Mouse (Mus musculus): ENCODE results near the gene Ercc2. TPM values are rescaled to one million over a fixed set of nuclear protein-coding genes. Genes with fewer than 3 reads are reported as not detected.

The Ercc2 gene
- polyA plus RNA-seq, 1 experiment = 137 TPM

DNA sequence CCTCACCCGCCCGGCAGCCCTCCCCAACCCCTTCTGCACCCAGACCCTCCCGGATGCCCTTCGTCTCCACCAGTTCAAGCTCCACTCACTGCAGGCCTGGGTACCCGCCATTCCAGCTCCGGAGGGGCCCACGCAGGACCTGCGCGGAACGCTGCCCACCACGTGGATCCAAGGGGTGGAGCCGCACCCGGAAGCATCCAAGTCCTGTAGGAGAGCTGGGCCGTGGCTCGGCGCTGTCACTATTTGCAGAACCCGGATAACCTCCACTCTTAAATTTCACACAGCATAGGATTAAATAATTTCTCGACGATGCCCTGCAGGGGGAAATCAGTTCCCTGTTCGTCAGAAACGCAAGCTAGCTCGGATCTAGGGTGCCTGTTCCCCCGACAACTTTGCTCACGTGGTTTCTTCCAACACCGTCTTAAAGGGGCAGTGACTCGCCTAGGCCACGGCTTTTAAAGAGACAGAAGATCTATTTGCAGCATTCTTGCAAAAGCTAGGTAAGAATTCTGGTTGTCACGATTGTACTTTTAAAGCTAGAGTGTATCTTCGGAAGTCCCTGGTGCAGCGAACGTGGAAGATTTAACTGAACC is 22.4 kb upstream of the Ercc2 start, which contains the start of the genes Cd3eap and Ppp1r13l:
TSS of gene Cd3eap (minus strand) at position 185 of the 593 bp plus-strand sequence.
TSS of gene Ppp1r13l (plus strand) at position 451 of the 593 bp plus-strand sequence.
- H3K27ac ChIP-seq (ENCODE audit: control insufficient read depth, insufficient read depth, low read length) = no peak within 1 kb of the TSS
- H3K4me3 ChIP-seq (ENCODE audit: control insufficient read depth, insufficient read depth, low read length) = peak within 1 kb of the TSS; percentile 40
- under 1% methylated on average over 31 of the region's 31 CpGs for WGBS
- H3K27me3 ChIP-seq (ENCODE audit: control insufficient read depth, insufficient read depth, low read length) = no peaks in the 10 kb centered on the region; the same call in 1 of the 2 replicates
- no peaks in the 10 kb centered on the region for H3K36me3 ChIP-seq (ENCODE audit: control insufficient read depth, insufficient read depth, low read length)
- TF ChIP-seq CTCF (IDR thresholded peaks at IDR 0.05; ENCODE audit: borderline replicate concordance, control insufficient read depth, extremely low read depth, insufficient read depth, low read length, poor library complexity) (no peak), POLR2A (IDR thresholded peaks at IDR 0.05; ENCODE audit: control insufficient read depth, extremely low read depth, insufficient read depth, low read length, poor library complexity) (0 out of 2 replicates have a peak, but pooled peaks have one; percentile 32)
- H3K4me1 ChIP-seq (replicated peaks; ENCODE audit: control insufficient read depth, insufficient read depth, low read length) = peaks cover 22% of the 10 kb centered on the region
- peak; percentile 79 for DNase-seq

DNA sequence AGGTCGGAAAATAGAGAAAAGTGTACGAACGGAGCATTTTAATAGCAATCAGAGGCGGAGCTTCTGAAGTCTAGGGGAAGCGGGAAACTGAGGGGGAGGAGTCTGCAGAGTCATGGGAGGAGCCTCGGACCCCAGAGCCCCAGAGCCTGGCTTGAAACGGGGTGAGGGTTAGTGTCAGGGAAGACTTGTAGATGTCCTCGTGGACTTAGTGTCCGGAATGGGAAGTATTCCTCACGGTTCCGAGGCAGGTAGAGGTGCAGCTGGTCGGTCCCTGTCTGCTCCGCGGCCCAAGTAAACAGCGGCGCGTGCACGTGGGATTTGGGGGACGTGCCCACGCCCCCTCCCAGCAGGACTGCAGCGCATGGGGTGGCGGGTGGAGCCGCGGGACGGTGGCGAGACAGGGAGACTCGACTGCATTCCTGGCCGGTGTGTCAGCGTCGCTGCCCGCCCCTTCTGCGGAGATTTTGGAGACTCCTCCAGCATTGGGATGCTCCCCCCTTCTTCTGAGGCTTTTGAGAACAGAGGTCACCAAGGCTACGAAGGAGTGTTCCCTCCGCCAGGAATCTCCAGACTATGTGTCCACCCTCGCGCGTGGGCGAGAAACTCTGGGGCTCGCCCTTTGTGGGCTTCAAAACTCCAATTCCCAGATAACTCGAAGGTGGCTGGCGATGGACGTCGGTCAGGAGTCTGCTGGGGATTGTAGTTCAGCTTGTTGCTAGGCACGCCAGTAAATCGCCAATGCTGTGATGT is 21.7 kb upstream of the Ercc2 start:
- WGBS = 1% methylated on average over 45 of the region's 45 CpGs
- peaks cover 22% of the 10 kb centered on the region for H3K4me1 ChIP-seq (replicated peaks; ENCODE audit: control insufficient read depth, insufficient read depth, low read length)
- TF ChIP-seq POLR2A (IDR thresholded peaks at IDR 0.05; ENCODE audit: control insufficient read depth, extremely low read depth, insufficient read depth, low read length, poor library complexity) (no peak), CTCF (IDR thresholded peaks at IDR 0.05; ENCODE audit: borderline replicate concordance, control insufficient read depth, extremely low read depth, insufficient read depth, low read length, poor library complexity) (no peak)
- H3K36me3 ChIP-seq (ENCODE audit: control insufficient read depth, insufficient read depth, low read length) = no peaks in the 10 kb centered on the region
- H3K4me3 ChIP-seq (ENCODE audit: control insufficient read depth, insufficient read depth, low read length) = peak overlapping the region; percentile 40
- no peak overlapping the region for H3K27ac ChIP-seq (ENCODE audit: control insufficient read depth, insufficient read depth, low read length)
- DNase-seq = peak; percentile 59
- no peaks in the 10 kb centered on the region; the same call in 1 of the 2 replicates for H3K27me3 ChIP-seq (ENCODE audit: control insufficient read depth, insufficient read depth, low read length)

DNA sequence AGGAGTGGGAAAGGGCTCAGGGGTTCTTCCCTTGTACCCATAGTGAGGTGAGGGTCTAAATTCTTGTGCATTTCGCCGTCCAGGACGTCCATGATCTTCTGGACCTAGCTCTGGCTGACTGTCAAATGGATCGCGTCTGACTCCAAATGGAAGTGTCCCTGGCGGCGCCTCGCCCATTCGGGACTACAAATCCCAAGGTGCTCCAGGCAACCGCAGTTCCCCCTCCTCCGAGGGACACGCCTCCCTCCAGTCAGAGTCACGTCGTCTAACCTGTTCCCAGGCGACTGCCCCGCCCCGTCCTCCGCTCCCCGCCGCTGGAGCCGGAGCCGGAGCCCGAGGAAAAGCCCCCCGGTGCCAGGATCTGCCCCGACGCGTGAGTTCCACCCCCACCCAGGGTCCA is 20.9 kb upstream of the Ercc2 start:
- Histone ChIP-seq H3K27ac (ENCODE audit: control insufficient read depth, insufficient read depth, low read length) (no peak overlapping the region), H3K4me3 (ENCODE audit: control insufficient read depth, insufficient read depth, low read length) (peak overlapping the region; percentile 43), H3K36me3 (ENCODE audit: control insufficient read depth, insufficient read depth, low read length) (no peaks in the 10 kb centered on the region), H3K27me3 (ENCODE audit: control insufficient read depth, insufficient read depth, low read length) (no peaks in the 10 kb centered on the region; the same call in 1 of the 2 replicates), H3K4me1 (replicated peaks; ENCODE audit: control insufficient read depth, insufficient read depth, low read length) (peaks cover 22% of the 10 kb centered on the region)
- DNase-seq = peak; percentile 52
- no peak for TF ChIP-seq POLR2A (IDR thresholded peaks at IDR 0.05; ENCODE audit: control insufficient read depth, extremely low read depth, insufficient read depth, low read length, poor library complexity)
- TF ChIP-seq CTCF (IDR thresholded peaks at IDR 0.05; ENCODE audit: borderline replicate concordance, control insufficient read depth, extremely low read depth, insufficient read depth, low read length, poor library complexity) = no peak
- WGBS = 1% methylated on average over 27 of the region's 27 CpGs

DNA sequence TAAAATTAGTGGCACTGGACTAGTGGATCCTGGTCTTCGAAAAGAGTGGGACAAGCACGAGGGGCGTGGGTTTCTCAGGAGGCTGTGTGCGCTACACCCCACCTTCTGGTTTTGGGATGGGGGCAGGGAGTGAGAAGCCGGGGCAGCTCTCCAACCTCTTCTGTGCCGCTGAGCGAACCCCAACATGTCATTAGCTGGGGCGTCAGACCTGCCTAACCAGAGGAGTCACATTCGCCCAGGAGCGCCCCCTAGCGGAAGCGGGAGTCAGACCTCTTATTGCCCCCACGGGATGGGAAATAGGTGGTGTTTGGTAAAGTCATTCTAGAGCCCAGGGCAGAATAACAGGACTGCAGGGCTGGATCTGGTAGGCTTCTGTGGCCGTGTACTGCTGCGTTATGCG is 20.1 kb upstream of the Ercc2 start:
- TF ChIP-seq POLR2A (IDR thresholded peaks at IDR 0.05; ENCODE audit: control insufficient read depth, extremely low read depth, insufficient read depth, low read length, poor library complexity) = 0 out of 2 replicates have a peak, but pooled peaks have one; percentile 32
- peak; percentile 89 for TF ChIP-seq CTCF (IDR thresholded peaks at IDR 0.05; ENCODE audit: borderline replicate concordance, control insufficient read depth, extremely low read depth, insufficient read depth, low read length, poor library complexity)
- H3K4me1 ChIP-seq (replicated peaks; ENCODE audit: control insufficient read depth, insufficient read depth, low read length) = peaks cover 22% of the 10 kb centered on the region
- H3K27ac ChIP-seq (ENCODE audit: control insufficient read depth, insufficient read depth, low read length) = peak overlapping the region; percentile 4; the same call in 1 of the 2 replicates
- H3K36me3 ChIP-seq (ENCODE audit: control insufficient read depth, insufficient read depth, low read length) = no peaks in the 10 kb centered on the region
- no peaks in the 10 kb centered on the region; the same call in 1 of the 2 replicates for H3K27me3 ChIP-seq (ENCODE audit: control insufficient read depth, insufficient read depth, low read length)
- H3K4me3 ChIP-seq (ENCODE audit: control insufficient read depth, insufficient read depth, low read length) = peak overlapping the region; percentile 43; the same call in 1 of the 2 replicates
- WGBS = 10% methylated on average over 16 of the region's 16 CpGs
- peak; percentile 81 for DNase-seq

DNA sequence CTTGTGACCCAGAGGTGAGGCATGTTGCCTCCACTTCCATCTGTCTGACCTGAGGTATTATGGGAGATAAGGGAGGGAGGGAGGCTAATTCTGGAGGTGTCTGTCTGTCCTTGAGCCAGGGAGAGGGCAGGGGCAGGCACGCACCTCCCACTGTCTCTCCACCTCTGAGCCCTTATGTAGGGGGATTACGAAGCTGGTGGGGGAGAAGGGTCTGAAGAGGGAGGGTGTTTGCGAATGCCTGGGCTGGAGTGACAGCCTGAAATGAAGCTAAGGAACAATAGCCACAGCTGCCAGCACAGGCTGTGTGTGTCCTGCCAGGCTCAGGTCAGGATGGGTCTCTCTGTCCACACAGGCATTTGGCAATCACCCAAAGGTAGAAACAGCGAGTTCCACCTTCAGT is 19.5 kb upstream of the Ercc2 start:
- Histone ChIP-seq H3K27ac (ENCODE audit: control insufficient read depth, insufficient read depth, low read length) (no peak overlapping the region), H3K4me3 (ENCODE audit: control insufficient read depth, insufficient read depth, low read length) (no peak overlapping the region), H3K27me3 (ENCODE audit: control insufficient read depth, insufficient read depth, low read length) (no peaks in the 10 kb centered on the region; the same call in 1 of the 2 replicates), H3K36me3 (ENCODE audit: control insufficient read depth, insufficient read depth, low read length) (no peaks in the 10 kb centered on the region), H3K4me1 (replicated peaks; ENCODE audit: control insufficient read depth, insufficient read depth, low read length) (peaks cover 22% of the 10 kb centered on the region)
- DNase-seq = no peak
- 87% methylated on average over 4 of the region's 4 CpGs for WGBS
- TF ChIP-seq CTCF (IDR thresholded peaks at IDR 0.05; ENCODE audit: borderline replicate concordance, control insufficient read depth, extremely low read depth, insufficient read depth, low read length, poor library complexity) (no peak), POLR2A (IDR thresholded peaks at IDR 0.05; ENCODE audit: control insufficient read depth, extremely low read depth, insufficient read depth, low read length, poor library complexity) (no peak)

DNA sequence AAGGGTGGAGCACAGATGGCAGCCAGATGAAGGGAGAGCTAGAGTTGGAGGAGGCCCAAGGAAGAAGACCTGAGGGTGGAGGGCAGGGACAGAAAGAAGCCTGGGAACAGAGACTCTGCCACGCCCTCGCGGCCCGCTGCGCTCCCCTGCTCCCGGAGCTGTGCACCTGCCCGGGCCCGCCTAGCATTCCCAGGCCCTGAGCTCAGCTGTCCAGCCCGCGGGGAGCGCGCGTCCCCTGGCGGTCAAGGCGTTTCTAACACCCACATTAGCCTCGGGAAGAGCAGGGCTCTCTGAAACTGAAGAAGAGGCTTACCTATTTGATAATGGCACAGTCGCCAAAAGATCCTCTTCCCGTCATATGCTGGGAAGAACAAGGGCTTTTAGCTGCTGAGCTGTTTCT is 17.9 kb upstream of the Ercc2 start:
- H3K27me3 ChIP-seq (ENCODE audit: control insufficient read depth, insufficient read depth, low read length) = no peaks in the 10 kb centered on the region; the same call in 1 of the 2 replicates
- H3K27ac ChIP-seq (ENCODE audit: control insufficient read depth, insufficient read depth, low read length) = no peak overlapping the region
- TF ChIP-seq CTCF (IDR thresholded peaks at IDR 0.05; ENCODE audit: borderline replicate concordance, control insufficient read depth, extremely low read depth, insufficient read depth, low read length, poor library complexity) = peak; percentile 93
- no peak for TF ChIP-seq POLR2A (IDR thresholded peaks at IDR 0.05; ENCODE audit: control insufficient read depth, extremely low read depth, insufficient read depth, low read length, poor library complexity)
- H3K36me3 ChIP-seq (ENCODE audit: control insufficient read depth, insufficient read depth, low read length) = no peaks in the 10 kb centered on the region
- H3K4me3 ChIP-seq (ENCODE audit: control insufficient read depth, insufficient read depth, low read length) = no peak overlapping the region
- WGBS = 11% methylated on average over 18 of the region's 18 CpGs
- peaks cover 18% of the 10 kb centered on the region for H3K4me1 ChIP-seq (replicated peaks; ENCODE audit: control insufficient read depth, insufficient read depth, low read length)
- DNase-seq = peak; percentile 73
